Mouse (Mus musculus) mouse trophoblast stem cell (cell line): ENCODE measurements around the gene Chac1.

Experiments used
- in situ Hi-C, 2 experiments: fragments of 300-500 bp; cut with MseI, MboI; formaldehyde crosslinking; loops; 2 replicates in 1 of 2; 3 replicates in 1 of 2; pipeline ENCODE4 v1.15.1; 2025

The Chac1 gene

DNA sequence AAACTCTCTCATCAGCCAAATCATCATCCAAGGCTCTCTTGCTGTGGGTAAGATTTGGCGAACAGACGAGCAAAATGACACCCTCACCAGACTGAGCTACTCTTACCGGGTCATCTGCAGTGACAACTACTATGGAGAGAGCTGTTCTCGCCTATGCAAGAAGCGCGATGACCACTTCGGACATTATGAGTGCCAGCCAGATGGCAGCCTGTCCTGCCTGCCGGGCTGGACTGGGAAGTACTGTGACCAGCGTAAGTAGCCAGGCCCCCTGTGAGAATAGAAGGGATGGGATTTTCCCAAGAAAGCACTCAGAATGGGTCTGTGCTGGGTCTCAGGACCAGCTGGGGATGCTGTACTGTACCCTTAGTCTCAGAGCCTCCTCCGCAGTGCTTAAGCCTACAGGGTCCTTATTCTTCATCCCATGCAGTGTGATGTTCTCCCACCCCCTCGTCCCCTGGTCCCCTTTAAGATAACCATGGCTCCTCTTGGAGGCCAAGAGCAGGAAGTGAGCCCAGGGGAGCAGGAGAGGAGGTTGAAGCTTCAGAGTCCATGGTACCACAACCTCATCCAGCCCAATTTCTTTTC is 23.0 kb upstream of the Chac1 start:
- in situ Hi-C loops, result no loop called here

DNA sequence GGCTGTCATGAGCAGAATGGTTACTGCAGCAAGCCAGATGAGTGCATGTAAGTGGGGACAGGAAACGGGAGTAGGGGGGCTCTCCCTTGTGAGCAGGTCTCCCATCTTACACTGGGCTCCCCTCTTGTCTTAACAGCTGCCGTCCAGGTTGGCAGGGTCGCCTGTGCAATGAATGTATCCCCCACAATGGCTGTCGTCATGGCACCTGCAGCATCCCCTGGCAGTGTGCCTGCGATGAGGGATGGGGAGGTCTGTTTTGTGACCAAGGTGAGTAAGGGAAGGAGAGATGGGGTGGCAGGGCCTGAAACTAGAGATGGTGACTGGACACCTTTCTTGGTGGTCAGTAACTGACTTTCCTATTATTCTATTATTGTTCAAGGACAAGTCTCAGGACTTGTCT is 22.5 kb upstream of the Chac1 start:
- in situ Hi-C loops, result no loop called here

DNA sequence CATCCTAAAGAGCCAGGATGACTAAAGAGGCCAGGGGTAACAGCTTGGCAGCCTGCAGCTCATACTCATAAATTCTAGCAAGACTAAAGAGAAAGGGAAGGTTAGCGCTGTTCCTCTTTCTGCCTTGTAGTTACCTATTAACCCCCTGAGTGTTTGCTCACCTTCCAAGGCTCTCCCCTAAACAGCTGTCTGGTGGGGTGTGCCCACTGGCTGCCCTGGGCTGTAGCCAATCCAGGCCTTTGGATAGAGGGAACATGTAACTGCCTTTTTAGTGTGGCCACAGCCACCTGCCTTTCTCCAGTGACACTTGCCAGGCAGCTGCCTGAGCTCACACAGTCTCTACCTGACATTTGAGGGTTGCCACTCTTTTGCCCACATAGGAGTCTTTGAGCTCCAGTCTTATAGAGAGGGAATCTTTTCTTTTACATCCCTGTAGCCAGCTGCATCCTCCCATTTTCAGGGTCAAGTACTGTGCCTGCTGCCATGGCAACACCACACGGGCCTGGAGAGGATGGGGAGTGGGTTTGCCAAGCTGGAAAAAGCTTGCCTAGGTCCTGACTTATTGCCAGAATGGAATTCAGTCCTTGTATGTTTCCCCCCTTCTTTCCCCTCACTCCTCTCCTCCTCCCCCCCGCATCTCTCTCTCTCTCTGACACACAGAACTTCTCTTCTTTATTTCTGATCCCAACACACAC is 21.8 kb upstream of the Chac1 start:
- in situ Hi-C loops, result no loop called here

DNA sequence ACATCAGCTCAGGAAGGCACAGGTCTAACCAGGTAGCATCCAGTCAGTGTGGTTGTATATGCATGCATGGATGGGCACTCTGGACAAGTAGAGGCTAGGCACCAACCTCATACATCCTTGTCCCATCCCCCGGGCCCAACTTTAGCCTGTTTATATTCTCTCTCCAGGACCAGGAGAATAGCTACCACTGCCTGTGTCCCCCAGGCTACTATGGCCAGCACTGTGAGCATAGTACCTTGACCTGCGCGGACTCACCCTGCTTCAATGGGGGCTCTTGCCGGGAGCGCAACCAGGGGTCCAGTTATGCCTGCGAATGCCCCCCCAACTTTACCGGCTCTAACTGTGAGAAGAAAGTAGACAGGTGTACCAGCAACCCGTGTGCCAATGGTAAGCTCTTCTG is 20.2 kb upstream of the Chac1 start:
- in situ Hi-C loops, result no loop called here

GRCm38 (mm10) chr2:119332177-119332661 is 18.8 kb upstream of the Chac1 start:
- in situ Hi-C loops, result no loop called here

GRCm38 (mm10) chr2:119334135-119334534 is 16.9 kb upstream of the Chac1 start:
- in situ Hi-C loops, result no loop called here

DNA sequence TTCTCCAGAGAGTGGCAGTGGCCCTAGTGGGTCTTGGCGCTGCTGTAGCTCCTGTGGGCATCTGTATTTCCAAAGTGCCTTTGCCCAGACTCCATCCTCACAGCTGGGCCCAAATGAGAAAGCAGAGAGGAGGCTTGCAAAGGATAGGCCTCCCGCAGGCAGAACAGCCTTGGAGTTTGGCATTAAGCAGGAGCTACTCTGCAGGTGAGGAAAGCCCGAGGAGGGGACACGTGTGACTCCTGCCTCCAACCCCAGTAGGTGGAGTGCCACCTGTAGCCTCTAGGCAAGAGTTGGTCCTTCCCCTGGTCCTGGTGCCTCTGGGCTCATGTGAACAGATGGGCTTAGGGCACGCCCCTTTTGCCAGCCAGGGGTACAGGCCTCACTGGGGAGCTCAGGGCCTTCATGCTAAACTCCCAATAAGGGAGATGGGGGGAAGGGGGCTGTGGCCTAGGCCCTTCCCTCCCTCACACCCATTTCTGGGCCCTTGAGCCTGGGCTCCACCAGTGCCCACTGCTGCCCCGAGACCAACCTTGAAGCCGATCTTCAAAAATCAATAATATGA is 16.0 kb upstream of the Chac1 start:
- in situ Hi-C loops, result no loop called here

- in situ Hi-C loops, result no loop called here
Measured at GRCm38 (mm10) chr2:119335535-119335934, 15.5 kb upstream of the Chac1 start.

DNA sequence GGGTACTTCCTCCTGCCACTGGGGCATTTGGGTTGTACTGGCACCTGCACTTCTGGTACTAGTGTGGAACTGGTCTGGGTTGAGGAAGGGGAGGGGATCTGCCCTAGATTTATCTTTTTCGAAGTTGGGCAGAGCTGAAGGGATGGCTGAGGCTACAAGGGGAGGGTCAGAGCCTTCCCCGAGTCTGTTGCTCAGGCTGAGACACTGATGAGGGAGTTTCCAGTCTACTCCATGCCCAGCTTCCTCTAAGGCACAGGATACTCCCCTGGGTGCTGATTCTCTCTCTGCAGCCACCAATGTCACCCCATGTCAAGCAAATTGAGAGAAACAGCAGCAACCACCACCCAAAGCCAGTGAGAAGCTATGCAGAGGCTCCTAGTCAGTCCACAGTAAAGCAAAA is 15.0 kb upstream of the Chac1 start:
- in situ Hi-C loops, result no loop called here

- in situ Hi-C loops, result no loop called here
Measured at GRCm38 (mm10) chr2:119336470-119336869, 14.6 kb upstream of the Chac1 start.

- in situ Hi-C loops, result no loop called here
Measured at GRCm38 (mm10) chr2:119337425-119338265, 13.4 kb upstream of the Chac1 start.

- in situ Hi-C loops, result no loop called here
Measured at GRCm38 (mm10) chr2:119344537-119345138, 6.4 kb upstream of the Chac1 start.

- in situ Hi-C loops, result no loop called here
Measured at GRCm38 (mm10) chr2:119353707-119354106, 2.7 kb downstream of the Chac1 start.

GRCm38 (mm10) chr2:119355089-119355488 is 4.1 kb downstream of the Chac1 start:
- in situ Hi-C loops, result no loop called here

GRCm38 (mm10) chr2:119355651-119356050 is 4.6 kb downstream of the Chac1 start:
- in situ Hi-C loops, result no loop called here

- in situ Hi-C loops, result no loop called here
Measured at GRCm38 (mm10) chr2:119356310-119356709, 5.3 kb downstream of the Chac1 start.

DNA sequence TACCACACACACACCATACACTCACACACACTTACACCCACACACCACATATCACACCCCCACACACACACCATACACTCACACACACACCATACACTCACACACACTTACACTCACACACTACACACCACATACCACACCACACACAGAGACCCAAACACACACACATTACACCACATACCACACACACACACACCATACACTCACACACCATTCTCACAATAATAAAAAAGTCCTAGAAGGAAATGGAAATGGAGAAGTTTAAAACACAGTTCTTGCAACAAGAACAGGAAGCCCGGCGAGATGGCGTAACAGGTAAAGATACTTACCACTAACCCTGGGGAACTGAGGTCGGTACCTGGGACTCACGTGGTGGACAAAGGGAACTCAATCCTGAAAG is 5.8 kb downstream of the Chac1 start:
- in situ Hi-C loops, result no loop called here

DNA sequence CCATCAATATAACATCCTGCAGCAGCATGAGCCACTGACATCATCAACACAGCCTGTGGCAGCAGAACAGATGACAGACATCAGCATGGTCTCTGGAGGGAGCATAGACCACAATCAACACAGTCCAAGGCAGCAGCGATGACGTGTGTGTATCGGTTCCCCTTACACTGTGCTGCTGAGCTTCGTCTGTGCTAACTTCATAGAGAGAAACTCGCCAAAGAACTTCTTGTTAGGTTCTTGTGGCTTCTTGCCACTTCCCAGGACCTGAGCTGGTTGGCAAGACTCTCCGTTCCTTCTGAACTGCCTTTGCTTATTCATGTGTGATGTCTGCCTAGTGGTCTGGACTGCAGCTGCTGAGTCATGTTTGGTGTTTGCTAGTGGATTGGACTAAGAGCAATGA is 7.2 kb downstream of the Chac1 start:
- in situ Hi-C loops, result no loop called here

- in situ Hi-C loops, result no loop called here
Measured at GRCm38 (mm10) chr2:119359721-119360291, 8.8 kb downstream of the Chac1 start.

DNA sequence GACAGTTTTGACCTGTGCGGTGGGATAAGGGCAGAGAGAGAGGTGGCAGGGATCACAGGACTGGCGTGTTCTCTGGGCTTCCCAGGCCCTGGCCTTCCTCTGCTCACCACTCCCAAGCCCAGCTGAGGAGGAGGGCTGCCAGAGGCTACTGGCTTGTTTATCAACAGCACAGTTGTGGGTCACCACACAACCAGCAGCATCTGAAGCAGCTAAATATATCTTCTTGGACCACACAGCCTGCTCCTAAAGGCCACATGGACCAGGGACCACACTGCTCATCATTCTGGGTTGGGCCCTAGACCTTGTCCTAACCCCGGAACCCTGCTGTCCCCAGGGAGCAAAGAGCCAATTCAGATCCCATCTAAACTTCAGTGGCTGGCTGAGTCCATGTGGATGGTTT is 13.9 kb downstream of the Chac1 start:
- in situ Hi-C loops, result no loop called here

- in situ Hi-C loops, result no loop called here
Measured at GRCm38 (mm10) chr2:119367346-119367745, 16.3 kb downstream of the Chac1 start.

DNA sequence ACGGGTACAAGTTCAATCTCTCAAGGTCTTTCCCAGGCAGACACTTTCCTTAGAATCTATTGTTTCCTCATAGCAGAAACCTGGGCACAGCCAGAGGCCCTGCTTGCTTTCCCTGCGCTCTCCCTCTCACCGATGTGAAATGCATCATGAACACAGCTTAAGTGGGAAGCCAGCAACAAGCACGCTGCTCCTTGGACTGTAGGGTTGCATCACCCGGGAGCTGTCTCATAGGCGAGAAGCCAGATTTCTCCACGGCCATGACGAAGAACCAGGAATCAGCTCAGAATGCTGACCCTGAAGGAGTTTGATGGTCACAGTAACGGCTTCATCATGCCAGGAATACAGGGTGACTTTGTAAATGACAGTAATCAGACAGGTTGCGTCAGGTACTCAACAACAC is 19.1 kb downstream of the Chac1 start:
- in situ Hi-C loops, result no loop called here
